In the genomic region with DNA sequence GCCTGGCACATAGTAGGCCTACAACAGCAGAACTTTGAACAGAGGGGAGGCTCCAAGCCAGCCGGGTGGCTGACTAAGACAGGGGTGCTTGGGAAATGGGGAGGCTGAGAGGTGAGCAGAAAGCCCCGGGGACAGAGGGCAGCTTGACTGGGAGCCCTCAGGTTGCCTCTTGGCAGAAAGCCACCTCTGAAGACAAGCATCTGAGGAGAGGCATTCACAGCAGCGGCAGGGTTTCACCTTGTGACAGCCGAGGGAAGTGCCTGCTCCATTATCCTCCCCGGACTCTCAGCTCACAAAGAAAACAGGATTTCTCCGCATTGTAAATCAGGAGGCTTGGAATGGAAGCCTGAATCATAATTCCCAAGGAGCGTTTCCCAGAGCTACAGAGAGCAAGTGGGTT, we compare ENCODE assay signal across 10 mouse cellular contexts.
A peak's percentile ranks its signal among the peaks of the same experiment; 100 is the strongest.
DNase-seq lines count a peak whose midpoint lies in the region; ATAC-seq and TF ChIP-seq lines count a peak whose summit lies in the region.
"Had no signal": no experiment of that assay in that cellular context is flagged by ENCODE, and none has a peak within 500 bp of the region (broad histone marks: within the 10 kb centered on the region; RNA-seq: fewer than 3 reads in every experiment).

No protein-coding gene starts in this region.

- WGBS in forebrain, embryonic 10.5 days = 26% methylated on average over 7 of the region's 7 CpGs
- WGBS in forebrain, postnatal 0 days = 12% methylated on average over 7 of the region's 7 CpGs
- 17% methylated on average over 7 of the region's 7 CpGs for WGBS in lung, embryonic 14.5 days
- 12% methylated on average over 7 of the region's 7 CpGs for WGBS in midbrain, embryonic 14.5 days

- H3K4me3 ChIP-seq in forebrain, embryonic 10.5 days = no peak overlapping the region
- no peak overlapping the region for H3K4me3 ChIP-seq in forebrain, postnatal 0 days (ENCODE audit: low read depth, low read length)
- no peak overlapping the region for H3K4me3 ChIP-seq in lung, embryonic 14.5 days (ENCODE audit: low read depth, low read length)
- H3K4me3 ChIP-seq in midbrain, embryonic 14.5 days (replicated peaks; ENCODE audit: low read depth, low read length) = no peak overlapping the region
- H3K4me3 ChIP-seq: limb, embryonic 10.5 days; megakaryocyte, embryonic 14.5 days had no signal

- peaks cover 52% of the 10 kb centered on the region for H3K4me1 ChIP-seq in forebrain, embryonic 10.5 days
- peaks cover 4% of the 10 kb centered on the region; the same call in 1 of the 2 replicates for H3K4me1 ChIP-seq in forebrain, postnatal 0 days (ENCODE audit: insufficient read depth)
- peaks cover 7% of the 10 kb centered on the region for H3K4me1 ChIP-seq in lung, embryonic 14.5 days (ENCODE audit: insufficient read depth)
- peaks cover 25% of the 10 kb centered on the region for H3K4me1 ChIP-seq in midbrain, embryonic 14.5 days (ENCODE audit: control insufficient read depth, insufficient read depth, low read length)

- peaks cover 71% of the 10 kb centered on the region for H3K27me3 ChIP-seq in forebrain, embryonic 10.5 days (ENCODE audit: poor library complexity, severe bottlenecking)
- H3K27me3 ChIP-seq in forebrain, postnatal 0 days (ENCODE audit: insufficient read depth, low read length) = no peaks in the 10 kb centered on the region
- no peaks in the 10 kb centered on the region for H3K27me3 ChIP-seq in lung, embryonic 14.5 days (ENCODE audit: insufficient read depth, low read length)
- H3K27me3 ChIP-seq in midbrain, embryonic 14.5 days (ENCODE audit: control insufficient read depth, insufficient read depth, low read length) = no peaks in the 10 kb centered on the region

- H3K4me2 ChIP-seq in forebrain, postnatal 0 days (ENCODE audit: low read depth) = no peak overlapping the region
- H3K4me2 ChIP-seq in lung, embryonic 14.5 days = no peak overlapping the region
- no peak overlapping the region for H3K4me2 ChIP-seq in midbrain, embryonic 14.5 days (ENCODE audit: low read length)

- no peak overlapping the region for H3K9ac ChIP-seq in forebrain, postnatal 0 days
- H3K9ac ChIP-seq in lung, embryonic 14.5 days = no peak overlapping the region
- H3K9ac ChIP-seq in midbrain, embryonic 14.5 days (replicated peaks; ENCODE audit: low read length) = no peak overlapping the region

- H3K36me3 ChIP-seq in forebrain, embryonic 10.5 days (replicated peaks) = no peaks in the 10 kb centered on the region
- no peaks in the 10 kb centered on the region for H3K36me3 ChIP-seq in forebrain, postnatal 0 days (ENCODE audit: insufficient read depth)
- no peaks in the 10 kb centered on the region for H3K36me3 ChIP-seq in lung, embryonic 14.5 days (ENCODE audit: insufficient read depth)
- no peaks in the 10 kb centered on the region for H3K36me3 ChIP-seq in midbrain, embryonic 14.5 days (ENCODE audit: control insufficient read depth, insufficient read depth, low read length)
- H3K36me3 ChIP-seq: limb, embryonic 10.5 days had no signal

- no peaks in the 10 kb centered on the region for H3K9me3 ChIP-seq in forebrain, embryonic 10.5 days
- no peaks in the 10 kb centered on the region for H3K9me3 ChIP-seq in forebrain, postnatal 0 days (ENCODE audit: low read length)
- H3K9me3 ChIP-seq in lung, embryonic 14.5 days (ENCODE audit: low read depth, low read length) = no peaks in the 10 kb centered on the region
- no peaks in the 10 kb centered on the region for H3K9me3 ChIP-seq in midbrain, embryonic 14.5 days (ENCODE audit: control insufficient read depth, low read length)
- H3K9me3 ChIP-seq: limb, embryonic 10.5 days; megakaryocyte, embryonic 14.5 days had no signal

- no peak; the same call in 1 of the 2 replicates for TF ChIP-seq CTCF in forebrain, postnatal 0 days (IDR thresholded peaks at IDR 0.05; ENCODE audit: low read depth)
- peak; percentile 22; the same call in 1 of the 2 replicates for TF ChIP-seq CTCF in lung, embryonic 14.5 days (IDR thresholded peaks at IDR 0.05; ENCODE audit: low read depth)

- H3K27ac ChIP-seq in forebrain, embryonic 10.5 days = peak overlapping the region; percentile 70
- no peak overlapping the region for H3K27ac ChIP-seq in forebrain, postnatal 0 days (ENCODE audit: low read depth, low read length)
- no peak overlapping the region for H3K27ac ChIP-seq in lung, embryonic 14.5 days (ENCODE audit: low read depth)
- peak overlapping the region; percentile 63 for H3K27ac ChIP-seq in midbrain, embryonic 14.5 days (replicated peaks; ENCODE audit: low read depth, low read length)

- no peak for DNase-seq in forebrain, embryonic 10.5 days (ENCODE audit: extremely low spot score, low spot score)
- DNase-seq in forebrain, postnatal 0 days = no peak
- peak; percentile 74 for DNase-seq in lung, embryonic 14.5 days
- DNase-seq in lung, postnatal 36 days = no peak
- peak; percentile 58 for DNase-seq in kidney, adult 11 months
- DNase-seq in midbrain, embryonic 14.5 days = peak; percentile 72
- no peak for DNase-seq in Muller cell, postnatal 12 days (ENCODE audit: inconsistent ontology term)
- DNase-seq in cerebellum, adult 9-10 months = no peak

- ATAC-seq in forebrain, postnatal 0 days = no peak
- ATAC-seq in lung, embryonic 14.5 days (ENCODE audit: insufficient read depth) = no peak
- no peak for ATAC-seq in midbrain, embryonic 14.5 days (ENCODE audit: low FRiP score, low TSS enrichment)

Comparison
In these comparisons a context has a peak if more than half of its experiments do, and no peak if none do; other contexts are left out.
1. DNase-seq: peak in lung, embryonic 14.5 days (single experiment), kidney, adult 11 months (single experiment) and midbrain, embryonic 14.5 days (single experiment); none in forebrain, embryonic 10.5 days (single experiment), forebrain, postnatal 0 days (single experiment), lung, postnatal 36 days (single experiment), Muller cell, postnatal 12 days (single experiment) and cerebellum, adult 9-10 months (single experiment).
2. H3K27ac ChIP-seq: peak in forebrain, embryonic 10.5 days (single experiment) and midbrain, embryonic 14.5 days (single experiment); none in forebrain, postnatal 0 days (single experiment) and lung, embryonic 14.5 days (single experiment).